Mouse (Mus musculus) spleen, adult 18-20 months (tissue): Measurements from ENCODE around the gene Gm42906.

Experiments used
- DNase-seq, 2 experiments: peaks; one replicate each; pipeline ENCODE4 v3.0.0; 2022; ENCODE audit warnings: mixed read lengths in 2 of 2

Gm42906 gene

GRCm38 (mm10) chr5:151393821-151394662 lies 33.9 kb downstream of the Gm42906 start:
- no peak for DNase-seq

GRCm38 (mm10) chr5:151389827-151390226 lies 38.1 kb downstream of the Gm42906 start:
- DNase-seq, result no peak

GRCm38 (mm10) chr5:151379896-151380295 lies 48.1 kb downstream of the Gm42906 start:
- no peak for DNase-seq

- DNase-seq, result no peak
Measured at GRCm38 (mm10) chr5:151379210-151379609, 48.8 kb downstream of the Gm42906 start.

GRCm38 (mm10) chr5:151376931-151377330 lies 51.0 kb downstream of the Gm42906 start:
- no peak for DNase-seq

- no peak for DNase-seq
Measured at GRCm38 (mm10) chr5:151374825-151375224, 53.1 kb downstream of the Gm42906 start.

- DNase-seq, result no peak
Measured at GRCm38 (mm10) chr5:151371130-151371529, 56.8 kb downstream of the Gm42906 start.

GRCm38 (mm10) chr5:151369306-151369721 lies 58.6 kb downstream of the Gm42906 start:
- peak in 1 of 2 experiments; percentile 4 for DNase-seq

GRCm38 (mm10) chr5:151368395-151369190 lies 59.4 kb downstream of the Gm42906 start:
- peak; percentile 99 for DNase-seq

GRCm38 (mm10) chr5:151367881-151368394 lies 60.0 kb downstream of the Gm42906 start:
- no peak for DNase-seq

- DNase-seq, result no peak
Measured at GRCm38 (mm10) chr5:151367317-151367716, 60.6 kb downstream of the Gm42906 start.

GRCm38 (mm10) chr5:151363343-151364000 lies 64.5 kb downstream of the Gm42906 start:
- DNase-seq, result no peak

GRCm38 (mm10) chr5:151349616-151350015 lies 78.3 kb downstream of the Gm42906 start:
- no peak for DNase-seq

- no peak for DNase-seq
Measured at GRCm38 (mm10) chr5:151348418-151348817, 79.5 kb downstream of the Gm42906 start.

GRCm38 (mm10) chr5:151346626-151347025 lies 81.3 kb downstream of the Gm42906 start:
- DNase-seq, result no peak

GRCm38 (mm10) chr5:151344737-151345136 lies 83.2 kb downstream of the Gm42906 start:
- no peak for DNase-seq

GRCm38 (mm10) chr5:151333686-151334085 lies 94.3 kb downstream of the Gm42906 start:
- DNase-seq, result no peak

- DNase-seq, result no peak
Measured at GRCm38 (mm10) chr5:151333191-151333594, 94.8 kb downstream of the Gm42906 start.

- no peak for DNase-seq
Measured at GRCm38 (mm10) chr5:151315804-151316597, 112.0 kb downstream of the Gm42906 start.

GRCm38 (mm10) chr5:151300286-151300685 lies 127.7 kb downstream of the Gm42906 start:
- no peak for DNase-seq

GRCm38 (mm10) chr5:151299576-151299975 lies 128.4 kb downstream of the Gm42906 start:
- no peak for DNase-seq

- no peak for DNase-seq
Measured at GRCm38 (mm10) chr5:151298371-151298770, 129.6 kb downstream of the Gm42906 start.
